Mouse (Mus musculus) ES-Bruce4 (cell line): Measurements from ENCODE around the gene Slc38a9. TPM values are rescaled to one million over a fixed set of nuclear protein-coding genes. Genes with fewer than 3 reads are reported as not detected.

Source experiments
- H3K27ac ChIP-seq: 2 replicates; pipeline ENCODE4 v1.5.1; 2012; ENCODE audit warnings: low read length, inconsistent platforms; ENCODE audit not compliant: insufficient read depth
- H3K27me3 ChIP-seq: 2 replicates; pipeline ENCODE4 v1.6.1; 2012; ENCODE audit warnings: mild to moderate bottlenecking, low read length, inconsistent platforms; ENCODE audit not compliant: control insufficient read depth, poor library complexity, insufficient read depth, severe bottlenecking
- H3K36me3 ChIP-seq: 2 replicates; pipeline ENCODE4 v1.6.1; 2012; ENCODE audit warnings: inconsistent platforms, mild to moderate bottlenecking, low read length, moderate library complexity; ENCODE audit not compliant: control insufficient read depth, poor library complexity, insufficient read depth, severe bottlenecking
- H3K4me1 ChIP-seq: one replicate; pipeline ENCODE4 v1.8.1; 2011; ENCODE audit warnings: low read length; ENCODE audit not compliant: control insufficient read depth, insufficient read depth
- H3K4me3 ChIP-seq: 2 replicates; pipeline ENCODE4 v1.5.1; 2011; ENCODE audit warnings: low read depth, mild to moderate bottlenecking, low read length
- H3K9ac ChIP-seq: 2 replicates; pipeline ENCODE4 v1.6.1; 2012; ENCODE audit warnings: low read depth, mild to moderate bottlenecking, inconsistent platforms; ENCODE audit not compliant: poor library complexity, severe bottlenecking
- H3K9me3 ChIP-seq: replicated peaks from 2 replicates; pipeline ENCODE4 v1.6.1; 2012; ENCODE audit warnings: mild to moderate bottlenecking, low read length, inconsistent platforms; ENCODE audit not compliant: control insufficient read depth, poor library complexity, insufficient read depth, severe bottlenecking
- CTCF ChIP-seq: IDR thresholded peaks from one replicate; pipeline ENCODE4 v1.8.1; 2011; ENCODE audit warnings: low read depth, low read length
- EP300 ChIP-seq: IDR thresholded peaks from 2 replicates; pipeline ENCODE4 v1.6.1; 2011; ENCODE audit warnings: low read depth, low read length; ENCODE audit not compliant: insufficient read depth
- POLR2A ChIP-seq: IDR thresholded peaks from one replicate; pipeline ENCODE4 v1.8.1; 2011; ENCODE audit warnings: low read length; ENCODE audit not compliant: insufficient read depth
- polyA plus RNA-seq: library from polyadenylated mRNA; stranded (reverse); fragments of >200 nt; gene quantifications from 2 replicates; pipeline ENCODE4 v1.2.4, GENCODE M21; 2011; ENCODE audit warnings: low read depth; ENCODE audit not compliant: missing spikeins, insufficient read depth, insufficient read length

The Slc38a9 gene
- polyA plus RNA-seq, 1 experiment, result 16.9 TPM

- peaks cover 6% of the 10 kb centered on the region for H3K4me1 ChIP-seq
- TF ChIP-seq CTCF (no peak), EP300 (no peak), POLR2A (no peak)
- no peak overlapping the region for H3K9ac ChIP-seq
- no peak overlapping the region for H3K27ac ChIP-seq
- no peaks in the 10 kb centered on the region for H3K27me3 ChIP-seq
- no peaks in the 10 kb centered on the region for H3K36me3 ChIP-seq
- no peak overlapping the region for H3K4me3 ChIP-seq
- H3K9me3 ChIP-seq, result peaks cover 8% of the 10 kb centered on the region; the same call in 1 of the 2 replicates
These were observed 103.1 kb downstream of the Slc38a9 start for GRCm38 (mm10) chr13:112763531-112764091.

GRCm38 (mm10) chr13:112764556-112764955, 104.0 kb downstream of the Slc38a9 start:
- Histone ChIP-seq H3K27ac (no peak overlapping the region), H3K9me3 (peaks cover 8% of the 10 kb centered on the region; the same call in 1 of the 2 replicates), H3K4me3 (no peak overlapping the region), H3K36me3 (no peaks in the 10 kb centered on the region), H3K4me1 (peaks cover 5% of the 10 kb centered on the region), H3K9ac (no peak overlapping the region), H3K27me3 (no peaks in the 10 kb centered on the region)
- TF ChIP-seq POLR2A (no peak), EP300 (no peak), CTCF (no peak)

- TF ChIP-seq EP300, result no peak
- no peak for TF ChIP-seq POLR2A
- TF ChIP-seq CTCF, result no peak
- no peaks in the 10 kb centered on the region for H3K27me3 ChIP-seq
- no peak overlapping the region for H3K27ac ChIP-seq
- peaks cover 12% of the 10 kb centered on the region for H3K4me1 ChIP-seq
- no peak overlapping the region for H3K9ac ChIP-seq
- H3K36me3 ChIP-seq, result no peaks in the 10 kb centered on the region
- H3K9me3 ChIP-seq, result peaks cover 8% of the 10 kb centered on the region; the same call in 1 of the 2 replicates
- no peak overlapping the region for H3K4me3 ChIP-seq
These were observed 105.1 kb downstream of the Slc38a9 start for GRCm38 (mm10) chr13:112765654-112766053.

GRCm38 (mm10) chr13:112770528-112771328, 110.2 kb downstream of the Slc38a9 start:
- Histone ChIP-seq H3K9ac (peak overlapping the region; percentile 88), H3K9me3 (peaks cover 8% of the 10 kb centered on the region; the same call in 1 of the 2 replicates), H3K36me3 (no peaks in the 10 kb centered on the region), H3K27me3 (no peaks in the 10 kb centered on the region), H3K4me1 (peaks cover 10% of the 10 kb centered on the region), H3K4me3 (no peak overlapping the region), H3K27ac (peak overlapping the region; percentile 99)
- TF ChIP-seq POLR2A (no peak), CTCF (no peak), EP300 (peak; percentile 88)

- Histone ChIP-seq H3K9ac (peak overlapping the region; percentile 88), H3K27ac (peak overlapping the region; percentile 99), H3K27me3 (no peaks in the 10 kb centered on the region), H3K36me3 (no peaks in the 10 kb centered on the region), H3K4me3 (no peak overlapping the region), H3K4me1 (peaks cover 10% of the 10 kb centered on the region), H3K9me3 (peaks cover 8% of the 10 kb centered on the region; the same call in 1 of the 2 replicates)
- TF ChIP-seq POLR2A (no peak), CTCF (no peak), EP300 (no peak)
These were observed 111.1 kb downstream of the Slc38a9 start for GRCm38 (mm10) chr13:112771447-112772208.
